Mouse (Mus musculus): Measurements from ENCODE around the gene Phldb2. TPM values are rescaled to one million over a fixed set of nuclear protein-coding genes. Genes with fewer than 3 reads are reported as not detected.
A peak's percentile ranks its signal among the peaks of the same experiment; 100 is the strongest.

Gene Phldb2
- polyA plus RNA-seq, 1 experiment from 2014 or later: 6.5 TPM

GRCm38 (mm10) chr16:45843351-45843891 lies 110.0 kb downstream of the Phldb2 start:
- Histone ChIP-seq H3K9ac (ENCODE audit: low read length) (peak overlapping the region; percentile 81), H3K9me3 (replicated peaks; ENCODE audit: control insufficient read depth, low read length) (no peaks in the 10 kb centered on the region), H3K27me3 (replicated peaks; ENCODE audit: control insufficient read depth, insufficient read depth, low read length) (no peaks in the 10 kb centered on the region), H3K4me1 (ENCODE audit: control insufficient read depth, insufficient read depth, low read length) (peaks cover 11% of the 10 kb centered on the region), H3K4me2 (ENCODE audit: low read length) (peak overlapping the region; percentile 95), H3K4me3 (ENCODE audit: low read depth, low read length) (peak overlapping the region; percentile 62), H3K27ac (ENCODE audit: low read depth, low read length) (0 out of 2 replicates have a peak overlapping the region, but pooled peaks have one; percentile 17), H3K36me3 (ENCODE audit: control insufficient read depth, insufficient read depth, low read length) (no peaks in the 10 kb centered on the region)
- WGBS: 0% methylated on average over 16 of the region's 16 CpGs
- ATAC-seq (peak; percentile 21), DNase-seq (ENCODE audit: low spot score) (peak; percentile 39)

DNA sequence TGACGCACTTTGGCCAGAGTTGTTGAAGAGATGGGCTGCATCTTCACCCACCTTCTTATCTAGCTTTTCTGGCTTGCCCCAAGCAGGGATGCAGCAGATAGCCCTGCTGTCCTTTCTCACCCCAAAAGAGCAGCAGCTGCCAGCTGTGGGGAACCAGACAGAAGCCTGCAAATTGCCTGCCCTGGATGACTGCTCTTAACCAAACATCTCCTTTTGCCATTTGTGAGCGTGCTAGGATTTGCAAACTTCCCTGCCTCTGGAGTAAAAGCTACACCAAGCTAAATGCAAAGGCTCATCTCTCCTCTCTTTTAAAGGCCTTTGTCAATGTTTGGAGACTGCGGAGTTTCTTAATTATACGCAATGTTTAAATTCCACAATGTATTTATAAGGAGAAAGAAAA lies 111.0 kb downstream of the Phldb2 start:
- DNase-seq (ENCODE audit: low spot score) (no peak), ATAC-seq (no peak)
- Histone ChIP-seq H3K9me3 (replicated peaks; ENCODE audit: control insufficient read depth, low read length) (no peaks in the 10 kb centered on the region), H3K27me3 (replicated peaks; ENCODE audit: control insufficient read depth, insufficient read depth, low read length) (no peaks in the 10 kb centered on the region), H3K4me3 (ENCODE audit: low read depth, low read length) (peak overlapping the region; percentile 5; the same call in 1 of the 2 replicates), H3K36me3 (ENCODE audit: control insufficient read depth, insufficient read depth, low read length) (no peaks in the 10 kb centered on the region), H3K4me2 (ENCODE audit: low read length) (peak overlapping the region; percentile 95), H3K4me1 (ENCODE audit: control insufficient read depth, insufficient read depth, low read length) (peaks cover 11% of the 10 kb centered on the region), H3K9ac (ENCODE audit: low read length) (no peak overlapping the region), H3K27ac (ENCODE audit: low read depth, low read length) (no peak overlapping the region)
- 70% methylated on average over 4 of the region's 4 CpGs for WGBS

DNA sequence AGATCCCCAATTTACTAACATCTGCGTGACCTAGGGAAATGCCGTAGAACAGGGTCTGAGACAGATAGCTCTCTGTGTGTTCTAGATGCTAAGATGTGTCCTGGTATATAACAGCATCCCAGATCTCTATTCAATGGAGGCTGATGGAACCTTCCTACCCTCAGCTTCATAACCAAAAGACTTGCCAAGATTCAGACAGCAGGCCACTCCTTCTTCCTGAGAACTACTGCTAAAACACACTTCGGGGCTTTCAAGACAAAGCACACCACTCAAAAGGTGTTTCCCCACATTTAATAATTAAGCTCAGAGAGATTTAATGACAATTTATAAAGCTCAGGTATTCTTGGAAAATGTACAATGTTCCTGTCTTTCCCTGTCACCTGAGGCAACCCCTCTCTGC lies 111.6 kb downstream of the Phldb2 start:
- Histone ChIP-seq H3K9ac (ENCODE audit: low read length) (no peak overlapping the region), H3K27ac (ENCODE audit: low read depth, low read length) (no peak overlapping the region), H3K36me3 (ENCODE audit: control insufficient read depth, insufficient read depth, low read length) (no peaks in the 10 kb centered on the region), H3K27me3 (replicated peaks; ENCODE audit: control insufficient read depth, insufficient read depth, low read length) (no peaks in the 10 kb centered on the region), H3K4me1 (ENCODE audit: control insufficient read depth, insufficient read depth, low read length) (peaks cover 11% of the 10 kb centered on the region), H3K4me2 (ENCODE audit: low read length) (peak overlapping the region; percentile 95), H3K9me3 (replicated peaks; ENCODE audit: control insufficient read depth, low read length) (no peaks in the 10 kb centered on the region), H3K4me3 (ENCODE audit: low read depth, low read length) (no peak overlapping the region)
- no peak for ATAC-seq
- DNase-seq (ENCODE audit: low spot score): no peak
- WGBS: 85% methylated on average over 3 of the region's 3 CpGs

- WGBS: 66% methylated on average over 3 of the region's 3 CpGs
- Histone ChIP-seq H3K9ac (ENCODE audit: low read length) (no peak overlapping the region), H3K4me1 (ENCODE audit: control insufficient read depth, insufficient read depth, low read length) (peaks cover 11% of the 10 kb centered on the region), H3K4me3 (ENCODE audit: low read depth, low read length) (no peak overlapping the region), H3K4me2 (ENCODE audit: low read length) (no peak overlapping the region), H3K27me3 (replicated peaks; ENCODE audit: control insufficient read depth, insufficient read depth, low read length) (no peaks in the 10 kb centered on the region), H3K27ac (ENCODE audit: low read depth, low read length) (no peak overlapping the region), H3K36me3 (ENCODE audit: control insufficient read depth, insufficient read depth, low read length) (no peaks in the 10 kb centered on the region), H3K9me3 (replicated peaks; ENCODE audit: control insufficient read depth, low read length) (no peaks in the 10 kb centered on the region)
- DNase-seq (ENCODE audit: low spot score) (no peak), ATAC-seq (no peak)
These were observed 112.4 kb downstream of the Phldb2 start for GRCm38 (mm10) chr16:45841016-45841415.

- no peak overlapping the region for H3K9ac ChIP-seq (ENCODE audit: low read length)
- H3K36me3 ChIP-seq (ENCODE audit: control insufficient read depth, insufficient read depth, low read length): no peaks in the 10 kb centered on the region
- WGBS: 87% methylated on average over 5 of the region's 5 CpGs
- H3K4me2 ChIP-seq (ENCODE audit: low read length): no peak overlapping the region
- no peaks in the 10 kb centered on the region for H3K9me3 ChIP-seq (replicated peaks; ENCODE audit: control insufficient read depth, low read length)
- no peak overlapping the region for H3K27ac ChIP-seq (ENCODE audit: low read depth, low read length)
- H3K4me1 ChIP-seq (ENCODE audit: control insufficient read depth, insufficient read depth, low read length): peaks cover 6% of the 10 kb centered on the region
- H3K4me3 ChIP-seq (ENCODE audit: low read depth, low read length): no peak overlapping the region
- ATAC-seq: no peak
- no peak for DNase-seq (ENCODE audit: low spot score)
- no peaks in the 10 kb centered on the region for H3K27me3 ChIP-seq (replicated peaks; ENCODE audit: control insufficient read depth, insufficient read depth, low read length)
These were observed 115.7 kb downstream of the Phldb2 start for GRCm38 (mm10) chr16:45837541-45838342.

DNA sequence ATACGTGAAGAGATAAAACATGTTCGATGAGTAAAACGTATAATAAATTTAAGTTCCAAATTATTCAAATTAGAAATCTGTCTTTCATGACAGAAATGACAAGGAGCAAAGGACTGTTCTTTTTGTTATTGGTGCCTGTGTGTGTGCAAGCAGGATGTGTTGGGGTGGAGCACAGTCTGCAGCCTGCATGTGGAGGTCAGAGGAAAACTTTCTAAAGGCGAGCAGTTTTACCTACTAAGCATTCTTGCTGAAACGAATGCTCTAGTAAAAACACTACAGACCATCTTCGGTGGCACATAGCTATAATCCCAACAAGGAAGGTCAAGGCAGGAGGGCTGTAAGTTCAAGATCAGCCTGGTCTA lies 120.7 kb downstream of the Phldb2 start:
- H3K4me2 ChIP-seq (ENCODE audit: low read length): no peak overlapping the region
- no peaks in the 10 kb centered on the region for H3K9me3 ChIP-seq (replicated peaks; ENCODE audit: control insufficient read depth, low read length)
- H3K4me1 ChIP-seq (ENCODE audit: control insufficient read depth, insufficient read depth, low read length): no peaks in the 10 kb centered on the region
- H3K36me3 ChIP-seq (ENCODE audit: control insufficient read depth, insufficient read depth, low read length): no peaks in the 10 kb centered on the region
- no peak overlapping the region for H3K9ac ChIP-seq (ENCODE audit: low read length)
- DNase-seq (ENCODE audit: low spot score) (no peak), ATAC-seq (no peak)
- H3K27ac ChIP-seq (ENCODE audit: low read depth, low read length): no peak overlapping the region
- no peak overlapping the region for H3K4me3 ChIP-seq (ENCODE audit: low read depth, low read length)
- no peaks in the 10 kb centered on the region for H3K27me3 ChIP-seq (replicated peaks; ENCODE audit: control insufficient read depth, insufficient read depth, low read length)
- 82% methylated on average over 6 of the region's 6 CpGs for WGBS

GRCm38 (mm10) chr16:45832061-45832746 lies 121.2 kb downstream of the Phldb2 start:
- no peaks in the 10 kb centered on the region for H3K4me1 ChIP-seq (ENCODE audit: control insufficient read depth, insufficient read depth, low read length)
- no peaks in the 10 kb centered on the region for H3K36me3 ChIP-seq (ENCODE audit: control insufficient read depth, insufficient read depth, low read length)
- no peaks in the 10 kb centered on the region for H3K9me3 ChIP-seq (replicated peaks; ENCODE audit: control insufficient read depth, low read length)
- no peak for DNase-seq (ENCODE audit: low spot score)
- no peak overlapping the region for H3K4me3 ChIP-seq (ENCODE audit: low read depth, low read length)
- H3K9ac ChIP-seq (ENCODE audit: low read length): no peak overlapping the region
- ATAC-seq: no peak
- H3K27ac ChIP-seq (ENCODE audit: low read depth, low read length): no peak overlapping the region
- no peaks in the 10 kb centered on the region for H3K27me3 ChIP-seq (replicated peaks; ENCODE audit: control insufficient read depth, insufficient read depth, low read length)
- no peak overlapping the region for H3K4me2 ChIP-seq (ENCODE audit: low read length)
- WGBS: 71% methylated on average over 8 of the region's 8 CpGs

- H3K9ac ChIP-seq (ENCODE audit: low read length): no peak overlapping the region
- no peaks in the 10 kb centered on the region for H3K9me3 ChIP-seq (replicated peaks; ENCODE audit: control insufficient read depth, low read length)
- H3K4me3 ChIP-seq (ENCODE audit: low read depth, low read length): no peak overlapping the region
- H3K27ac ChIP-seq (ENCODE audit: low read depth, low read length): no peak overlapping the region
- no peak overlapping the region for H3K4me2 ChIP-seq (ENCODE audit: low read length)
- H3K4me1 ChIP-seq (ENCODE audit: control insufficient read depth, insufficient read depth, low read length): no peaks in the 10 kb centered on the region
- no peaks in the 10 kb centered on the region for H3K27me3 ChIP-seq (replicated peaks; ENCODE audit: control insufficient read depth, insufficient read depth, low read length)
- DNase-seq (ENCODE audit: low spot score): no peak
- WGBS: 44% methylated on average over 4 of the region's 4 CpGs
- ATAC-seq: no peak
- no peaks in the 10 kb centered on the region for H3K36me3 ChIP-seq (ENCODE audit: control insufficient read depth, insufficient read depth, low read length)
These were observed 122.1 kb downstream of the Phldb2 start for GRCm38 (mm10) chr16:45831094-45831872.

Measured in forebrain, embryonic 14.5 days (tissue).